Mouse (Mus musculus): ENCODE measurements around the gene Hoxc13.

Gene Hoxc13

GRCm38 (mm10) chr15:102948842-102949241, 27.9 kb downstream of the Hoxc13 start:
- TF ChIP-seq GATA4 (IDR thresholded peaks at IDR 0.05; ENCODE audit: insufficient replicate concordance, low read length) = no peak

- TF ChIP-seq GATA4 (IDR thresholded peaks at IDR 0.05; ENCODE audit: insufficient replicate concordance, low read length) = no peak
These were observed 28.8 kb downstream of the Hoxc13 start for GRCm38 (mm10) chr15:102949696-102950095.

- no peak for TF ChIP-seq GATA4 (IDR thresholded peaks at IDR 0.05; ENCODE audit: insufficient replicate concordance, low read length)
These were observed 30.0 kb downstream of the Hoxc13 start for GRCm38 (mm10) chr15:102950877-102951276.

GRCm38 (mm10) chr15:102953561-102953960, 32.7 kb downstream of the Hoxc13 start:
- no peak for TF ChIP-seq GATA4 (IDR thresholded peaks at IDR 0.05; ENCODE audit: insufficient replicate concordance, low read length)

- TF ChIP-seq GATA4 (IDR thresholded peaks at IDR 0.05; ENCODE audit: insufficient replicate concordance, low read length) = no peak
These were observed 33.5 kb downstream of the Hoxc13 start, which contains the start of gene Hoxc11 for GRCm38 (mm10) chr15:102954192-102955006. TSS of gene Hoxc11 (plus strand) at chr15:102954427.

- TF ChIP-seq GATA4 (IDR thresholded peaks at IDR 0.05; ENCODE audit: insufficient replicate concordance, low read length) = no peak
These were observed 34.1 kb downstream of the Hoxc13 start for GRCm38 (mm10) chr15:102955007-102955382.

- no peak for TF ChIP-seq GATA4 (IDR thresholded peaks at IDR 0.05; ENCODE audit: insufficient replicate concordance, low read length)
These were observed 35.1 kb downstream of the Hoxc13 start for GRCm38 (mm10) chr15:102955833-102956640.

GRCm38 (mm10) chr15:102956906-102957305, 36.0 kb downstream of the Hoxc13 start:
- TF ChIP-seq GATA4 (IDR thresholded peaks at IDR 0.05; ENCODE audit: insufficient replicate concordance, low read length) = no peak

GRCm38 (mm10) chr15:102959663-102960191, 38.8 kb downstream of the Hoxc13 start:
- no peak for TF ChIP-seq GATA4 (IDR thresholded peaks at IDR 0.05; ENCODE audit: insufficient replicate concordance, low read length)

- TF ChIP-seq GATA4 (IDR thresholded peaks at IDR 0.05; ENCODE audit: insufficient replicate concordance, low read length) = no peak
These were observed 40.8 kb downstream of the Hoxc13 start for GRCm38 (mm10) chr15:102961728-102962127.

- no peak for TF ChIP-seq GATA4 (IDR thresholded peaks at IDR 0.05; ENCODE audit: insufficient replicate concordance, low read length)
These were observed 41.6 kb downstream of the Hoxc13 start for GRCm38 (mm10) chr15:102962492-102962891.

- TF ChIP-seq GATA4 (IDR thresholded peaks at IDR 0.05; ENCODE audit: insufficient replicate concordance, low read length) = no peak
These were observed 42.4 kb downstream of the Hoxc13 start for GRCm38 (mm10) chr15:102963259-102963658.

- no peak for TF ChIP-seq GATA4 (IDR thresholded peaks at IDR 0.05; ENCODE audit: insufficient replicate concordance, low read length)
These were observed 43.1 kb downstream of the Hoxc13 start for GRCm38 (mm10) chr15:102963671-102964640.

- no peak for TF ChIP-seq GATA4 (IDR thresholded peaks at IDR 0.05; ENCODE audit: insufficient replicate concordance, low read length)
These were observed 44.3 kb downstream of the Hoxc13 start for GRCm38 (mm10) chr15:102965003-102965891.

Measured in liver, adult (tissue).